Mouse (Mus musculus): ENCODE data around the gene Dok3.

The Dok3 gene

DNA sequence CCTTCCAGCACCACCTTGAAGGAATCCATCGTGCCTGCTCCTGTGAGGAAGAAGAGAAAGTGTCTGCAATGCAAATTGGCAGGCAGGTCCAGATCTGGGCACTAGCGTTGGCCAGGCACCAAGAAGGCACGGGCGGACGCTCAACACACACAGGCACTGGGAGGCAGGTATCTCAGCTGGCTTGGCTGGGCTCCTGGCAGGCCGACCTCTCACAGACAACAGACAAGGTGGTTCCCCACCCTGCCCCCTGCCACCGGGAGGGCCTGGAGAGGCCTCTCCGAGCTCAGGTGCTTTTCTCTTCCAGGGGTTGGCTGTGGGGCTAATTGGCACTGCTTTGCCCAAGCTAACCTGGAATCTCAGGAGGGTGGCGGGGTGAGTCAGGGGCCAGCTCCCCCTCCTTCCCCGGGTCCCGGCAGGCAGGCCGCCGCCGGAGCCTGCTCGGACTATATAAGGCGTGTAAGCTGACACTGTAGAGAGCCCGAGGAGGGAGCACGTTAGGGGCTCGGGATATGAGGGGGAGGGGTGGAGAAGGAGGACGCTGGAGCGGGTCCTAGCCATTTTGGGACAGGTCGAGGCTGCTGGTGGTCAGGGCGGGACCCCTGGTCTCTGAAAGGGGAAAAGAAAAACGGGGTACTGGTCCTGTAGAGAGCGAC, 16.6 kb downstream of the Dok3 start:
- in situ Hi-C loops (cut with MboI; ENCODE audit: low pct_unique_long_range_greater_than_20kb in 1 of 2, low sequenced_read_pairs in 2 of 2, unreplicated experiment in 1 of 2) = no loop called here

DNA sequence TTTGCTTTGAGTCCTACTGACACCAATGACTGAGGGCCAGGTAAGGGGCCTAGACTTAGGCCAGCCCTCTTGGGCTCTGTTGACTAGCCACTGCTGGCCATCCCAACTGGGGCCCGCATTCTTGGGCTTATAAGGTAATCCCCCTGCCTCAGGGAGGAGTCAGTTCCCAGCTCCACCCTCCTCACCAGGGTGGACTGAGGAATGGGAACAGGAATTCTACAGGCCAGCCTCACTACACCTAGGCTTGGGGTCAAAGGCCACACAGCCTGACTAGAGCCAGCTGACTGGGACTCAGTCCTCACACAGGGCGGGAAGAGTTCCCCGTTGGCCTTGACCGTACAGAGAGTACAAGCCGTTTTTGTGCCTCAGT, 17.6 kb downstream of the Dok3 start:
- in situ Hi-C loops (cut with MboI; ENCODE audit: low pct_unique_long_range_greater_than_20kb in 1 of 2, low sequenced_read_pairs in 2 of 2, unreplicated experiment in 1 of 2) = no loop called here

DNA sequence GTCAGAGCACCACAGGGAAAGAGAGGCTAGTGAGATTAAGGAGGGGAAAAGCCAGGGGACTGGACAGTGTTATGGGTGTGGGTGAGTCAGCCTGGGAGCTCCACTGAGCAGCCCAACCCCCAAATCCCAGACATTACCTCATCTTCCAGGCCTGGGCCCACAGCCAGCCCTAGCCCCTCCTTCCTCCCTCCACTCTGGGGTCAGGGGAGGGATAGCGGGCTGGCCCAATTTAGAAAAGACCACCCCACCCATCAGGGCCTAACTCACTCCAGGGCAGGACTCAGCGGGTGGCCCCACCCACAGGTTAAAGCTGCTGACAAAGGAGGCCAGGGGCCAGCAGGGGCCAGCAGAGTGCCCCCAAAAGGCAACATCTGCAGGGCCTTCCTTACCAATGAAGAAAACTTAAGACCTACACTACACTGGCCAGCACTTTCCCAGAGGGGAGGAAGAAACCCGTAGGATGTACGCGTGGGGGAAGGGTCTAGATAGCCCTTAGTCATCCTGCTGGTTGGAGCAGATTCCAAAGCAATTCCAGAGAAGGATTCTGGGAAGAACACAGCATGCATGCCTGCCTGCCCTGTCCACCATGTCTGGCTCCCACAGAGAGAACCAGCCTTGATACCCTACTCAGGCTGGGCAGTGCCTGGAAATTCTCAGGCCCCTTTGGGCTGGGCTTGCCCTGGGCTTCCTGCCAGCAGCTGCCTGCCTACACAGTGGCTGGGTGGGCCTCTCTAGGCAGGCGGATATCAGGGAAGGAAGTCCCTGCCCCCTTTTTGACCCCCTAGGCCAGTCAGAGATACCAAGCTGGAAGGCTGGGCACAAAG, 18.2 kb downstream of the Dok3 start:
- in situ Hi-C loops (cut with MboI; ENCODE audit: low pct_unique_long_range_greater_than_20kb in 1 of 2, low sequenced_read_pairs in 2 of 2, unreplicated experiment in 1 of 2) = no loop called here

DNA sequence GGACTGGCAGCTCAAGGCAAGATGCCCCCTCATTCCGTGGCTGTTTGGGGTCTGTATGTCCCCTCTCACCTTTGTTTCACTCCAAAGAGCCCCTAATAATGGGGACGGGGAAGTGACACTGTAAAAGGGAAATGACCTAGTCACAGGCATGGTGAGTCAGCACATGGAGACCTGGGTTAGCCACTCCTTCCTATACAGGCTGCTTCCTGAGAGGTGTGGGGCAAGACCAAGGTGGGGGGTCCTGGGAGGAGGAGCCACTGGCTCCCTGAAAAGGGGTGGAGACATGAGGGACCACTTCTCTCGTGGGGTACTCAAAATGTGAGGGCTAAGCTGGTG, 18.8 kb downstream of the Dok3 start:
- in situ Hi-C loops (cut with MboI; ENCODE audit: low pct_unique_long_range_greater_than_20kb in 1 of 2, low sequenced_read_pairs in 2 of 2, unreplicated experiment in 1 of 2) = no loop called here

DNA sequence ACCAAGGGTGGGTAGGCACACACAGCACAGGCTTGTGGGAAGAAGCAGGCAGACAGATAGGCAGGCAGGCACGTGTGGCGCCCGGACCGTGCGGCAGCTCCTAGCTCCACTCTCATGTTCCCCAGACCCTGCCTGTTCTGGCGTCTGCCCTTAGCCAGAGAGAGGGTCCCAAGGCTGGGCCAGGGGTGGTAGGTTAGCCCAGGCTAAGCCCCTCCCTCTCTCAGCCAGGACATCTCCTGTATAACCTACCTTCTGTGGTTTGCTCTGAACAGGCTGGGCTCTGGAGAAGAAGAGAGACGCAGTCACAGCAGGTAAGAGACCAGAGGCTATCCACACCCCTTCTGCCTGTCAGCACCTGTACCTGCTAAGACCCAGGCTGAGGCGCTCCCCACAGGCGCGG, 20.6 kb downstream of the Dok3 start:
- in situ Hi-C loops (cut with MboI; ENCODE audit: low pct_unique_long_range_greater_than_20kb in 1 of 2, low sequenced_read_pairs in 2 of 2, unreplicated experiment in 1 of 2) = no loop called here

DNA sequence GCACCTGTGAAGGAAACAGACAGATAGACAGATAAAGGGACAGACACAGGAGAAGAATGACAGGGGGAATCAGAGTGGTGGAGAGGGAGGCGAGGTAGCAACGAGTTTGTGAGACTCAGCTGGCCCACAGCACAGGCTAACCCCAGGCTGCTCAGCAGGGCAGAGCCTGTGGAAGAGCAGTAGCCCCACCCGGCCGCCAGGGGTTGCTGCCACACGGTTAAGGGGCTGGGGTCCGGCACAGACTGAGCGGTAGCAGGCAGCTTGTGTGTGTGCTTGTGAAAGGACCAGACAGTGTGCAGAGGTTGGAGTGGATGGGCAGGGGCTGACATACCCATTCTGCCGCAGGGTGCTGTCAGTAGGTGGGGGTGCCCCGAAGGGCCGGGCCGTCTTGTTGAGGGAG, 21.2 kb downstream of the Dok3 start:
- in situ Hi-C loops (cut with MboI; ENCODE audit: low pct_unique_long_range_greater_than_20kb in 1 of 2, low sequenced_read_pairs in 2 of 2, unreplicated experiment in 1 of 2) = no loop called here

DNA sequence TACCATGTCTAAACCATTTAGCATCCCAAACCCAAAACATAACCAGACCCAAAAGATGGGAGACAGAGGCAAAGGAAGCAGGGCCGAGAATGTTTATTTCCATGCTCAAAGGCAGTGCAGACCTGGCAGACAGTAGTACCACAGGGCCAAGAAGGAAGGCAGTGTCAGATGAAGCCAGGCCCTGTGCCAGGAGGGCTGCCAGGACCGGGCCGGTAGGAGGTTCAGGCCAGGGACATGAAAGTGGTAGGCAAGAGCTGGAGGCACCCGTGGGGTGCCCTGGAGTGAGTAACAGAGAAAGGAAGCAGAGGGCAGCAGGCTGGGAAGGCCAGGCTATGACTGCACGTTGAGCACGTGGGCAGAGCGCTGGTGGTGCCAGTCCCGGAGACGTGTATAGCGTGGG, 22.4 kb downstream of the Dok3 start:
- in situ Hi-C loops (cut with MboI; ENCODE audit: low pct_unique_long_range_greater_than_20kb in 1 of 2, low sequenced_read_pairs in 2 of 2, unreplicated experiment in 1 of 2) = no loop called here

DNA sequence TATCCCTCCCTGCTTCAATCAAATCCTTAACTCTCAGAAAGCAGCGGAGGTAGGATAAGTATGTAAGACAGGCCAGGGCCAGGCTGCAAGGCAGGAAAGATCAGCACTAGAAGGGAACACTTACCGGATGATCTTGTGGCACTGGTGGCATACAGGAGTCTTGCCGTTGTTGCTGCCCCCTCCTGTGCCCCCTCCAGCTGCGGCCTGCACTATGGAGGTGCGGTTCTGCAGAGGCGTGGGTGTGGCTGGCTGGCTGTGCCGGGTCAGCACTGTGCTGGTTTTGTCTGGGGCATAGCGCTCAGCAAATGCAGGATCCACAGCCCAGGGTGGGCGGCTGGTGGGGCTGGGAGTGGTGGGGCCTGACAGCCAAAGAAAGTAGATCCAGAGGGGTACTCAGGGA, 23.3 kb downstream of the Dok3 start:
- in situ Hi-C loops (cut with MboI; ENCODE audit: low pct_unique_long_range_greater_than_20kb in 1 of 2, low sequenced_read_pairs in 2 of 2, unreplicated experiment in 1 of 2) = no loop called here

DNA sequence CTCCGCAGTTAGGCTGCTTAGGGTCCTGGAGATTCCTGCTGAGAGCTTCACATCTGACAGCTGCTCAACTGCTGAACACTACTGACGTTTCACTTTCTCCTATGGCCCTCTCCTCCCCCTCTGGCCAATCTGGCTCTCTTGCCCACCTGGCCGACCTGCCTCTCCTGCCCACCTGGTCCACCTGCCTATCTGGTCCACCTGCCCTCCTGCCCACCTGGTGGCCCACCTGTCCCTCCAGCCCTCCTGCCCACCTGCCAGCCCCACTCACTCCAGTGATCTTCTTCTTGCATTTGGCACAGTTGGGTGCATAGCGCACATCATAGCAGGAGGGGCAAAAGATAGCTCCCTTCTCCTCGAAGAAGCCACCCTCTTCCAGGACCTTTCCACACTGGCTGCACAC, 24.7 kb downstream of the Dok3 start:
- in situ Hi-C loops (cut with MboI; ENCODE audit: low pct_unique_long_range_greater_than_20kb in 1 of 2, low sequenced_read_pairs in 2 of 2, unreplicated experiment in 1 of 2) = no loop called here

DNA sequence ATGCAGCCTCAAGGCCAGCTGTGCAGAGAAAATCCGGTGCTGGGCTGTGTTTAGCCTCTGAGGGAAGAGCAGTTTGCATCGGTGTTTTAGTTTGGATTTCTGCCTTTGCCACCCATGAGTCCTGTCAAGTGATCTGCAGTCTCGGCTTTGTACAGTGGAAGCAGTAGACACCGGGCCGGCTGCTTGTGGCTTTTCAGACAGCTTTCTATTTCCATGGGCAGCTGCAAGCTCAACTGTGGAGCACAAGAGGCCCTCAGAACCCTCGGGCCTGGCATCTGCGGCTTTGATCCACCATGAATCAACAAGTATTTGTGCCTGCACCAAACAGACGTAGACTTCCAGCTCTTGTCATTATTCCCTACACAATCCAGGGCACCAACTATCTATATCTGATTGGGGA, 26.7 kb downstream of the Dok3 start:
- in situ Hi-C loops (cut with MboI; ENCODE audit: low pct_unique_long_range_greater_than_20kb in 1 of 2, low sequenced_read_pairs in 2 of 2, unreplicated experiment in 1 of 2) = no loop called here

DNA sequence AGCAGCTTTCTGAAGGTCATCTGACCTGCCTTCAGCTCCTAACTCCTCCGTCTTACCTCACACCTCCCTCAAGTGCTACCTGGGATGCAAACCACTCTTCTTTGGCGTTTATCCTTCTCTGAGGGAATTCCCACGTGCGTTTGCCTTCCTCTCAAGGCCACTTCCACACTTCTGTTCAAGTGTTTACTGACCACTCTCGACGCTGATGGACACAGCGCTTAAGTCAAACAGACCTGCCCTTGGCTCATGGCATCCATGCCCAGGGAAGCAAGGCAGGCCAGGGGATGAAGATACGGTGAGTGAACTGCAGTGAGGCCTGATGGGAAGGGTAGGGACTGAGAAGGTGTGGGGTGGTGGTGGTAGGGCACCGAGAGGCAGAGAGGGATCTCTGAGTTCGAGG, 28.5 kb downstream of the Dok3 start:
- in situ Hi-C loops (cut with MboI; ENCODE audit: low pct_unique_long_range_greater_than_20kb in 1 of 2, low sequenced_read_pairs in 2 of 2, unreplicated experiment in 1 of 2) = no loop called here

DNA sequence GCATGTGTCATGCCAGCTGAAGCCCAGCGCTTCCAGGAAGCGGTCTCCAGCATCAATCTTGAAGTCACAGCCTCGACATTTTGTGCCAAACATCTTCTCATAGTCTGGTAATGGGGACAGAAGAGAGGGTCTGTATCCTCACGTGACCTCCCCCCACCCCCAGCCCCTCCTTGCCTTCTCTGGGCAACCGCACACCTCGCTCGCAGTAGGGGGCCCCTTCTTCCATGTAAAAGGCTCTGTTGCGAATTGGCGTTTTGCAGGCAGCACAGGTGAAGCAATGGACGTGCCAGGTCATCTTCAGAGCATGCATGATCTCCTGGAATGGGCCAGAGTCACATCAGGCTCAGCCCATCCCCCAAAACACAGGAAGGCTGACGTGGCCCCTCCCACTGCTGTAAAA, 30.2 kb downstream of the Dok3 start:
- in situ Hi-C loops (cut with MboI; ENCODE audit: low pct_unique_long_range_greater_than_20kb in 1 of 2, low sequenced_read_pairs in 2 of 2, unreplicated experiment in 1 of 2) = no loop called here

DNA sequence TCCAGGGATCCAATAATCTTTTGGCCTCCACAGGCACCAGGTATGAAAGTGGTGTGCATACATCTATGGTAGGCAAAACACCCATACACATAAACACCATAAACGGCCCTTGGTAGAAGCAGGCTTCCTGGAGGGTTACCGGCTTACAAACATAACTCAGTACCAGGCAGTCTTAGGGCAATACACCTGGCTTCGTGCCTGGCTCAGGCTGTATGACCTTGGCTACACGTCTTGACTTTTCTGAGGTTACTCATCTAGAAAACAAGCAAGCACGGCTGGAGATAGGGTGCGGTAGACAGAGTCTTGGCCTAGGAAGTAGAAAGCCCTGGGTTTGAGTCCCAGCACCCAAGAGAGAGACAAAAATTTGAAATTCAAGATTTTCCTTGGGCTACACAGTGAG, 32.4 kb downstream of the Dok3 start:
- in situ Hi-C loops (cut with MboI; ENCODE audit: low pct_unique_long_range_greater_than_20kb in 1 of 2, low sequenced_read_pairs in 2 of 2, unreplicated experiment in 1 of 2) = no loop called here

DNA sequence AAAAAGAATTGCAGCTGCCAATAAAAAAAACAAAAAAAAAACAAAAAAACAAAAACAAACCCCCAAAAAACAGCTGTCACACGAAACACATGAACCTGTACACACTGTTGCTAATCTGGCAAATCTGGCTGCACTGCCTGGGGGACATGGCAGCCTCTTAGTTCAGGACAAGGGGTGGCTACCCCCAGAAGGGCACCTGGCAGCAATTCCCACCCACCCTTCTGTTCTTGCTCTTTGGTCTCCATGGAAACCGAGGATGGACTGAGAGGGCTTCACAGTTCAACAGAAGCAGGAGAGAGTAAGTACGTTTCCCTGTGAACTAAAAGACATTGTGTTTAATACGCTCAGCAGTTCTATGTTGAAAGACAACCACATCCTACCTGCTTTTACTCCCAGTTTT, 33.4 kb downstream of the Dok3 start:
- in situ Hi-C loops (cut with MboI; ENCODE audit: low pct_unique_long_range_greater_than_20kb in 1 of 2, low sequenced_read_pairs in 2 of 2, unreplicated experiment in 1 of 2) = no loop called here

DNA sequence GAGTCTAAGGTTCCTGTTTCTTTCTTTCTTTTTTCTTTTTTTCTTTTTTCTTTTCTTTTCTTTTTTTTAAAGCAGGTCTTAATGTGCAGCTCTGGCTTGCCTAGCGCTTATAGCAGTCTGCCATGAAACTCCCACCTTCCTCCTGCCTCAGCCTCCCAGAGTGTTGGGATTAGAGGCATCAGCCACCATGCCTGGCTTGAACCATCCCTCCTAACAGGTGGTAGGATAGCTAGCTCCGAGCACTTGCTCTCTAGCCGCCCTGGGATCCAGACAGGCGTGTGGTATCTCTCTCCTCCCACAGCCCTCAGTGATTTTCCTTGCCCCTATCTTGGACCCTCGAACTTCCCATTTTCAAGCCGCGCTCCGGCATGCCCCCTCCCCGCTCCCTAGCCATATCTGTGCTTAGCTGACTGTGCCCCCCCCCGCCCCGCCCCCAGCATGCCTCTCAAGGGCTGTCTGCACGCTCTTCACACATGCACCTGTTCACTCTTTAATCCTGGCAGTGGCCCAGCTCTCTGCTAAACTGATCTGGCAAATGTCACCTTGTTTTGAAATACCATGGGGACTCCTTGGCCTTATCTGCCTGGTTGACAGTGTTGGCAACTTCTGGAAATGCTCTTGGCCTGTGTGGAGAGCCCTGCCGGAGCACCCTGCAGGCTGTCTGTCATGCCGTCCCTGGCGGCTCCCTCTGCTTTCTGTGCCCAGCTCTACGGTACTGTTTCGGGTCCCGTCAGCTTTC, 34.0 kb downstream of the Dok3 start:
- in situ Hi-C loops (cut with MboI; ENCODE audit: low pct_unique_long_range_greater_than_20kb in 1 of 2, low sequenced_read_pairs in 2 of 2, unreplicated experiment in 1 of 2) = no loop called here

DNA sequence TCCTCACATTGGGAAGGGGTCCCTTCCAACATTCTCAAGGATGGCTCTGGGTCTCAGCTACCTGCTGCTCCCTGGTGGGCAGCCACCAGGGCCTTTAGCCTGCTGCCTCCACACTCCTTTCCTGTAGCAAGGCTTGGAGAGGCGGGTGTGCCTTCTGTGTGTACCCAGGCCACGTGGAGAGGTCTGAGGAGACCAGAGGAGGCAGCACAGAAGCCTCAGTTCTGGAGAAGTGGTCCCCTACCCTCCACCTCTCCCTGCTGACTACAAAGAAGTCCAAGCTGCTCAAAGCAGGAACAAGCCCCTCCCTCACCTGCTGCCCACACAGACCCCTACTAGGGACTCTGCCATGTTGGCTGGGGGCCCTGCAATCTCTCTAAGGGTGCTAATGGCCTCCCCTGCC, 34.8 kb downstream of the Dok3 start:
- in situ Hi-C loops (cut with MboI; ENCODE audit: low pct_unique_long_range_greater_than_20kb in 1 of 2, low sequenced_read_pairs in 2 of 2, unreplicated experiment in 1 of 2) = no loop called here

DNA sequence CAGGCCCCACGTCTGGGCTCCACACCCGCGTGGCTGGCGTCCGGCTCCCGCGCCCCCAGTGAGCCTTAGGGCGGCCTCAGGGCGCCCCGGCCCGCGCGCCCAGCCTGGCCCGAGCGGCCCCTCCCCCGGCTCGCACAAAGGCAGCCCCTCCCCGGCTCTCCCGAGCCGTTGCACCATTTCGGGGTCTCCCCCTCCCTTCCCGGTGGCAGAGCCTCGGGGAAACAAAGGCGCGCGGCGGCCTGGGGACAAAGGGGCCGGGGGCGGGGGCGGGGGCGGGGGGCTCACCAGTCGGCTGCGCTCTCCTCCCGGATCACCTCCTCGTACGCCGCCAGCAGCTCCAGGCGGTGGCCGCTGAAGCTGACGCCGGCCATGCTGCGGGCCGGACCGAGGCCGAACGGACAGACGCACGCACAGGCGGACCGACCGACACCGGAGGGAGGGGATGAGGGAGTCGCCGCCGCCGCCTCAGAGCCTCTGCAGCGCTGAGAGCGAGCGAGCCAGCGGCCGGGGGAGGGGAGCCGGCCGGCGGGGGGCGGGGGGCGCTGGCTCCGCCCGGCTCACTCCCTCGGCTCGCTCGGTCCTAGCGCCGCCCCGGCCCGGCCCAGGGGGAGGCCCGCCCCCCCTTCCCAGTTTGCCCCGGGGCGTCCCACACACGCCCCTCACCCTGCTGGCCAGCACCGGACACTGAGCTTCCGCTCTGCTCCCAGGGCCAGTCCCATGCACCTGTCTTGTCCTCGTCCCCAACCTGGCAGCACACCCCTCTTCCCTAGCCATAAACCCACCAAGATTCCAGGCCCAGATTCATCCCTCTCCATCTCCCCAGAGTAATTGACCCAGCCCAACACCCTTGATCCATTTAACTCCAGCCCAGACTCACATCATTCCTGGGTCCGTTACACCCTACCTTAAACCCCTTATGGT, 41.3 kb downstream of the Dok3 start, which contains the start of gene Dbn1:
TSS of gene Dbn1 (minus strand) at position 534 of the 921 bp plus-strand sequence.
- in situ Hi-C loops (cut with MboI; ENCODE audit: low pct_unique_long_range_greater_than_20kb in 1 of 2, low sequenced_read_pairs in 2 of 2, unreplicated experiment in 1 of 2) = no loop called here

DNA sequence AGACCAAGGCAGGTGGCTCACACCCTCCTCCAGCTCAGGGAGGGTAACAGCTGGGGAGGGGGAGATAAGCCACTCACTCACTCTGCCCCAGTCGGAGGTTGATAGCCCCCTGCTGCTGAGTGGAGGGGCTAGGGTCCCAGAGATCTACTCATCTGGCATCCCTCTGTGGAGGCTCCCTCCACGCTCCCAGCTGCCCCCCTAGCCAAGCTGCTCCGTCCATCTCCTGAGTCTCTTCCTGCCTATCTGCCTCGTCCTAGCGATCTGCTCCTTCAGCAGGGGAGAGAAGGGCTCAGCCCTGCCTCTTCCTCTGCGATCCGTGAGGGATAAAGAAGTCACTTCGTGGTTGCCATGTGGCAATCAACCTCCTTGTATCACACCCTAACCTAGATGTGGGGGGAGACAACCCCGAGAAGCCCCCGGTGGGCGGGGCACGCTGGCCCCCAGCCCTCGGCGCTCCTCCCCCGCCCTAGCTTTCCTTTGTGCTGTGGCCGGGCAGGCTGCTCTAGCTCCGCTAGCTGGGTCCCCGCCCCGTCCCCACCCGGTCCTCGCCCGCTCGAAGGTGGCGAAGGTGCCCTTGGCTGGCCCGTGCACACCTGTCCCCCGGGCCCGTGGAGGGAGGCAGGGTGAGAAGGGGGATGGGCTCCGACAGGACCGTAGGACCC, 42.0 kb downstream of the Dok3 start:
- in situ Hi-C loops (cut with MboI; ENCODE audit: low pct_unique_long_range_greater_than_20kb in 1 of 2, low sequenced_read_pairs in 2 of 2, unreplicated experiment in 1 of 2) = no loop called here

Measured in mouse embryonic stem cell (cell line).